Mouse (Mus musculus) heart, adult 9 months (tissue): ENCODE data around the gene Vsig2.

ENCODE experiments used
- DNase-seq, 2 experiments: peaks; one replicate each; pipeline ENCODE4 v3.0.0; 2022; ENCODE audit warnings: low spot score in 2 of 2

The Vsig2 gene

GRCm38 (mm10) chr9:37539170-37540025, at the start of gene Vsig2:
Vsig2 (plus strand) TSS chr9:37539255.
- DNase-seq, result no peak

DNA sequence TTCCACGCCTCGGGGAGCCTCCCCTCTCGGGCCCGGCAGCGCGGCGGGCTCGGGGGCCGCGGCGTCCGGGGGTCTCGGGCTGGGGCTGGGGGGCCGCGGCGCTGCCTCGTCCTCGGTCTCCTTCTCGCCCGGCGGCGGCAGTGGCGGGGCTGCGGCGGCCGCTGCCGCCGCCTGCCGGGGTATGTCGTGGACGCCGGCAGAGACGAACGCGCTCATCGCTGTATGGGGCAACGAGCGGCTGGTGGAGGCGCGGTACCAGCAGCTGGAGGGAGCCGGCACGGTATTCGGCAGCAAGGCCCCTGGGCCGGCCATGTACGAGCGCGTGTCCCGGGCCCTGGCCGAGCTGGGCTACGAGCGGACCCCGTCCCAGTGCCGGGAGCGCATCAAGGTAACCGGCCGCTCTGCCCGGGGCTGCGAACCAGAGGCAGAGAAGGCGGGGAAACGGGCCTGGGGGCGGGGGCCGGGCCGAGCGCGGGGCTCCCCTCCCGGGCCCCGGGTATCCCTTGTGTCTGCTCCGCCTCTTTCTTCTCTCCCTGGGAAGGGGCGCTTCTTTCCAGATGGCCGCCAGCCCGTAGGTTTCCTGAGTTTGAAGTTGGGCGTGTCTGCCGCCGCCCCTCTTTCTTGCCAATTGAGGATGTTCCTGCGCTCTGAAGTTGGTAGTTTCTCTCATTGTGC, 49.5 kb upstream of the Vsig2 start:
- DNase-seq, result peak; percentile 22 to 23

GRCm38 (mm10) chr9:37495761-37496160, 43.3 kb upstream of the Vsig2 start:
- DNase-seq, result no peak

DNA sequence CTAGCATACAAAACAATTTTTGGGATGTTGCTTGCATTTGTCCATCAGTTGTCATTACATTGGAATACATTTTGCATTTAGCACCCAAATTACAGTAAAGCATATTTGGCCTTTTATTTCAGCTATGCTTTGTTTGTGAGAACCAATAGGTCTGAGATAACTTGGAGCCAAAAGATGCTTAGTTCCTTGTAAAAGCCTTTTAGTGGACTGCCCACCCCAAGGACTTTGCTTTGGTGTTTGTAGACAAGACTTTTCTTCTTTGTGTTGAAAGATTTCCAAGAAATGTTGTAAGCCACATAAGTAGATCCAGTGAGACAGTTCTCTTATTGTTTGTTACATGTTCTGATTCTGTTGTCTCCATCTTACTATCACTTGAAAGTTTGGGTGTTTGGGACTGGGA, 42.7 kb upstream of the Vsig2 start:
- no peak for DNase-seq

DNA sequence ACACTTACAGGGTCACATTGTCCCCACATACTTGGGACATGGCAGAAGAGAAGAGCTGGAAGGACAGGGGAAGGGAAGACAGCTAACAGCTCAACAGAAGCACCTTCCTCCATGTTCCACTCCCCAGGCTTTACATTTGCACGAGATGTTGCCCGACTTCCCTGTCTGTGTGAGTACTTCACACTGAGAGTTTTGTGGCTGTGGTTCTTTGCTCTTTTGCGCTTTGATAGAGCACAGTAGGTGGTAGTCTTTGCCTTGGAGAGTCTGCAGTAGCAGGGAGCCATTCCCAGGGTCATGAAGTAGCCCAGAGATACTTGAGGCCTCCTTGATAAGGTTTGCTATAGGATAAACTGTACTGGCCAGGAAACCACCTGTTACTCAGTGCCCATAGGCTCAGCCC, 38.9 kb upstream of the Vsig2 start:
- DNase-seq, result no peak

DNA sequence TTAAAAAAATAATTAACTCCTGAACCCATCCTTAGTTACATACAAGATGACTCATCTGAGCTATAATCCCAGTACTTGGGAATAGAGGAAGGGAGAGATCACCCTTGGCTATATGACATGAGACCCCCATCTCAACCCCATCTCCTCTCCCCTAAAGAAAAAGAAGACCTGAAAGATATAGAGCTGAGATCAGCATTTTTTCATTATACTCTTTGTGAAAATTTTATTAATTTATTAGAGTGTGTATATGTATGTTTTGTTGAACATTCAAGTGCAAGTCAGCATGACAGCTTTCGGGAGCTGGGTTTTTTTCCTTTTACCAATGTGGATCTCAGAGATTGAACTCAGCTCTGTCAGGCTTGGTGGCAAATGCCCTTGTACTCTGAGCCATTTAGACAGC, 37.9 kb upstream of the Vsig2 start:
- no peak for DNase-seq

- no peak for DNase-seq
Observed at GRCm38 (mm10) chr9:37504348-37504747, 34.7 kb upstream of the Vsig2 start.

DNA sequence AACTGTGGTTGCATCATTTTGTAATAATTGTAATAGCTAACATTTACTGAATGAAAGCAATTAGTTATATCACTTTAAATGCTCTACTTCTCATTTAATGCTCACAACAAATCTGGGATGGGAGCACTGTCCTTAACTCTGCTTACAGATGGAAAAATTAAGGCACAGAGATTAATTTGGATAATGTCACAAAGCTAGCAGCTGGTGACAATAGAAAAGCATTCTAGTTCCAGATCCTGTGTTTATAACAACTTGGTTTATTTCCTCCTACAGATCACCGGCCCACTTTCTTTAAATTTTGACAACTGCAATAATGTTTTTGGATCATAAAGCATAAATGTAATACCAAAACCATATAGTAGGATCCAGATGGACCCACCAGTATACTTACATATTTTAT, 33.0 kb upstream of the Vsig2 start:
- no peak for DNase-seq

DNA sequence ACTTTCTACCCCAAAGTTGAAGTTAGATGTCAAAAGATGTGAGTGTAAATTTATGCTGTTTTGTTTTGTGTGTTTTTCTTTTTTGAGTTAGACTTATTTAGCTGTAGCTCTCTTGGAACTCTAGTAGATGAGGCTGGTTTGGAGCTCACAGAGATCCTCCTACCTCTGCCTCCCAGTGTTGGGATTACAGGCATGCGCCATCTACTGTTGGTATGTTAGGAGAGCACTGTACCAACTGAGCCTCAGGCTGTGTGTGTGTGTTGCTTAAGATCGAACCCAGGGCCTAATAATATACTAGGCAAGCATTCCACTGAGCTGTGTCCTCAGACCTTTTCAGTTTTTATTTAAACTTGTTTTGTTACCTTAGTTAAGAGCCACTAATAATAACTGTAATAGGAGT, 27.0 kb upstream of the Vsig2 start:
- no peak for DNase-seq

- DNase-seq, result no peak
Observed at GRCm38 (mm10) chr9:37514456-37514855, 24.6 kb upstream of the Vsig2 start.

DNA sequence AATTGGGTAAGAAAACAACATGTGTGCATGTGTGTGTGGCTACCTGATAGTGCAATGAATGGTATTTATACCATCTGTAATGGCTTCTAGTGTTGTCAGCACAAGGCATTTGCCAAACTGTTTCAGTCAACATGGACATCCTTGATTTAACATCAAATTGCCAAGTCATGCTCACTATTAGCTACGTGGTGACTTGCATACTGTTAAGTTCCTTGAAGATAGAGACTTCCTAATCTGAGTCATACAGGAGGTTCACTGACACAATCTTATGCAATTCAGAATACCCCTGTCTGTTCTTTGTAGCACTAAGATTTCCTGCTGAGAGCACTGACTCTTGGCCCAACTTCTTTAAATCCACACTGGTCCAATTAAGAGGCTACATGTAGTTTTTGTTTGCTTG, 21.6 kb upstream of the Vsig2 start:
- no peak for DNase-seq

GRCm38 (mm10) chr9:37518991-37519390, 20.1 kb upstream of the Vsig2 start:
- DNase-seq, result no peak

GRCm38 (mm10) chr9:37519995-37520394, 19.1 kb upstream of the Vsig2 start:
- DNase-seq, result no peak

- DNase-seq, result no peak
Observed at GRCm38 (mm10) chr9:37525461-37525860, 13.6 kb upstream of the Vsig2 start.

- DNase-seq, result peak; percentile 39 to 64
Observed at GRCm38 (mm10) chr9:37526443-37527395, 12.3 kb upstream of the Vsig2 start.

- DNase-seq, result peak; percentile 83 to 89
Observed at GRCm38 (mm10) chr9:37527396-37528224, 11.4 kb upstream of the Vsig2 start, which contains the start of gene Esam. Esam (plus strand) TSS chr9:37528078.

GRCm38 (mm10) chr9:37528225-37528970, 10.7 kb upstream of the Vsig2 start:
- DNase-seq, result peak; percentile 73 to 83

GRCm38 (mm10) chr9:37530031-37530887, 8.8 kb upstream of the Vsig2 start:
- peak; percentile 86 to 96 for DNase-seq
